Mouse (Mus musculus): ENCODE results near the gene C3ar1. TPM values are rescaled to one million over a fixed set of nuclear protein-coding genes. Genes with fewer than 3 reads are reported as not detected.

C3ar1 gene
- total RNA-seq, 4 experiments from 2014 or later = 2.0 to 3.5 (median 2.5) TPM

Small RNA genes lying within 50 kb of the gene (microRNA-seq; reads per million reads assigned to microRNA genes)
- gene Mir7231 = not detected

Other genes with a start within 250 kb of the C3ar1 start
- not detected for gene Gdf3, start 246.1 kb downstream of the C3ar1 start, total RNA-seq (2022)
- gene Dppa3, start 229.8 kb downstream of the C3ar1 start, total RNA-seq (2022) = not detected
- not detected for gene Nanog, start 148.7 kb downstream of the C3ar1 start, total RNA-seq (2022)
- gene Slc2a3, start 54.5 kb downstream of the C3ar1 start, total RNA-seq (2022) = 1 to 10 TPM; 2.3 to 2.9 (median 2.4) TPM
- gene Foxj2, start 36.2 kb downstream of the C3ar1 start, total RNA-seq (2022) = 10 to 100 TPM; 26.3 to 31.5 (median 29.1) TPM
- gene Necap1, start 18.3 kb upstream of the C3ar1 start, total RNA-seq (2022) = 10 to 100 TPM; 17.1 to 22.1 (median 20.1) TPM
- 1 to 10 TPM; 2.5 to 3.7 (median 2.7) TPM for gene Clec4a1, start 65.7 kb upstream of the C3ar1 start, total RNA-seq (2022)
- 1 to 10 TPM; 1.2 to 3.4 (median 2.2) TPM for gene Clec4a3, start 96.4 kb upstream of the C3ar1 start, total RNA-seq (2022)
- not detected for gene Clec4a4, start 134.2 kb upstream of the C3ar1 start, total RNA-seq (2022)
- gene Clec4b1, start 193.8 kb upstream of the C3ar1 start, total RNA-seq (2022) = under 1 TPM in 1 of 4 experiments, not detected in 3; 0.57 TPM

Data from heart, adult 8-10 months (tissue).